Mouse (Mus musculus) brain, embryonic 14.5 days (tissue): ENCODE measurements around the gene Dspp.

Source experiments
- CTCF ChIP-seq: fragments of 200-500 bp; IDR thresholded peaks from 2 replicates; pipeline ENCODE4 v1.5.1; 2012; ENCODE audit warnings: inconsistent platforms, mild to moderate bottlenecking, moderate library complexity, borderline replicate concordance; ENCODE audit not compliant: insufficient read depth, insufficient read length; ENCODE audit errors: extremely low read depth
- POLR2A ChIP-seq: fragments of 200-500 bp; IDR thresholded peaks from 2 replicates; pipeline ENCODE4 v1.6.1; 2012; ENCODE audit warnings: mild to moderate bottlenecking, inconsistent platforms, borderline replicate concordance; ENCODE audit not compliant: poor library complexity, insufficient read depth, insufficient read length, severe bottlenecking; ENCODE audit errors: extremely low read depth

- no peak for TF ChIP-seq CTCF
- TF ChIP-seq POLR2A = no peak
Measured at GRCm38 (mm10) chr5:104201153-104201950, 30.8 kb downstream of the Dspp start.
